Mouse (Mus musculus) urinary bladder, postnatal 14 days (tissue): ENCODE measurements around the gene Faf2.

ENCODE experiments used
- DNase-seq: peaks from one replicate; pipeline ENCODE4 v3.0.0; 2021; ENCODE audit warnings: low spot score

The Faf2 gene

DNA sequence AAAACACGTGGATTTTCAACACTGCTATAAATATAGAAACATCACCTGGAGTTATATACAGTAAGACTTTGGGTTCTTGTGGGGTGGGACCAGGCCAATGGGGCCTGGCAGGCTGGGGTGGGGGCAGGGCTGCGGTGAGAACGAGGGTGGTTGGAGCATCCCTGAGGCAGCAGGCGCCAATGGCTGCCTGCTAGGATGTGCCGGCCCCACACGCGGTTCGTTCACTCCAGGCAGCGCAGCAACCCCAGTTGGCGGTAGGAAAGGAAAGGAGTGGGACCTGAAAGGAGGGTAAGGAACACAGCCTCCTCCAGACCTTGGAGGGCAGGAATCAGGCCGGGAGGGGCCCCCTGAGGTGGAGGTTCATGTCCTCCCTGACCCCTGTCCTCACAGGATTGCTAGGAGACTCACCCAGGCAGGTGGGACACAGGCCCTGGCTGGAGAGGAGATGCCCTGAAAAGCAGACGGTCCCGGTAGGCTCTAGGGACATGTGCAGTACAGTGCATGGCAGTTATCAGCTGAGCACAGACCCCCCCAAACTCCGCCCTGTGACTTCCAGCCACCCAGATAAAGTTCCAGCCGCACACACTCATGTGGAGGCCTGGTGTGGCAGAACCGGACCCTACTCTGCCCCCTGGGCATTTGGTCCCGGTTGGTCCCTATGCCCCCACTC lies 58.7 kb downstream of the Faf2 start:
- no peak for DNase-seq

DNA sequence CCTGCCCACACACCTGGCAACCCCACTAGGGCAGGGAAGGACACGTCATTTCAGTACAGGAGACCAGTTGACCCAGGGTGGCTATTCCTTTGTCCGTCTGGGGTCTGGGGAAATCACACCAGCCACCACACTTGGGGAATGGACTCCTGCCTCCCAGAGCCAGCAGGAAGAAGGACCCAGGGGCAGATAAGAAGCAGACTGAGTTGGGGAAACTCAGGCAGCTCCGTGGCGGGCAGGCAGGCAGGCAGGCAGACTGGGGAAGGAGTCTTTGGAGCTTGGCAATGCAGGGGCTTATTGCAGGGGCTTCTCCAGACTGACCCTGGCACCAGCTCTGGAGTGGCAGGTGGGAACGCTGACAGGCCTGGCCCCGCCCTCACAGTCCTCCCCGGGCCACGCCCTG lies 59.7 kb downstream of the Faf2 start:
- no peak for DNase-seq

DNA sequence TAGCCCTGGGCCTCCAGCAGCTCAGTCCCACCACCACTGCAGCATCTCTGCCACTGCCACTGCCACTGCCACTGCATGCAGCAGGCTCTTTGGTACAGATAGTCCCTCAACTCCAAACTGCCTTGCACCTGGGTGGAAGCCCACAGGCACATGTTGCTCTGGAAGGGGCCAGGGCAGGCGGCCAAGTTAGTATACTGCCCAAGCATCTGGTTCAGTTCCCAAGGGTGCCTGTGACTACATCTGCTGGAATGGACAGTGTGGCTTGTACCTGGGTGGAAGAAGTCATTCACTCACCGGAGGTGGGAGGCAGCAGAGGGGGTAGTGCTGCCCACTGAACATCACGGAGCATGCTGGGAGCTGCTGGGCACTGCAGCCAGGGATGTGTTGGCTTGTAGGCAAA lies 61.7 kb downstream of the Faf2 start:
- no peak for DNase-seq

DNA sequence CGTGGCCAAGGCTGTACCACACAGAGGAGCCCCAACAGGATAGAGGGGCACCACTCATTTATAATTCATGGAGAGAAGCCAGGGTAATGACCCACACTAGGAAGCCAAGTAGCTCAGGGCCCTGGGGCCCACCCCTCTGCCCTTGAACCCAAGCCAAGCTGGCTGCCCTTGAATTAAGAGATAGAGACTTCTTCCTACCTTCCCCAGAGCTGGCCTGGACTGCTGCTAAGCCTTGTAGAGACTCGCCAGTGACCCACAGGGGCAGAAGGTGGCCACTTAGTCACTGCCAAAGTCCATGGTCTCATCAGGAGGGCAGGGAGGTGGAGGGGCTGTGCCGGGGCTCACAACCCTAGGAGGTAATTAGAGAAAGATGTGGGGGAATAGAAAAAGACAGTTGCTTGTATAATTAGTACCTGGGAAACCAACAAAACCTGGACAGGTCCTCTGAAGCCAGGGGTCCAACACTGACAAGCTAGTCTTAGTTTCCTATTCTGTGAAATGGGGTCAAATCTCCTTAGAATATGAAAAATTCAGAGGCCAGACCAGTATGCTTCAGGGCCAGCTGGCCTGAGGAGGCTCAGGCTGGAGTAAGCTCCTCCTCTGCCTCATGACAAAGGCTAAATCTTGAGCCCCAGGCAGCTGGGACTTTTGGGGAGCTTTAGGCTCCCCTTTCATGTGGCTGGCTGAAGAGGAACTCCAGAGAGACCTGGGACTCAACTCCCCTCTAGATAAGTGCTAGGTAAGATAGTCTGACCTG lies 62.7 kb downstream of the Faf2 start:
- DNase-seq: no peak

DNA sequence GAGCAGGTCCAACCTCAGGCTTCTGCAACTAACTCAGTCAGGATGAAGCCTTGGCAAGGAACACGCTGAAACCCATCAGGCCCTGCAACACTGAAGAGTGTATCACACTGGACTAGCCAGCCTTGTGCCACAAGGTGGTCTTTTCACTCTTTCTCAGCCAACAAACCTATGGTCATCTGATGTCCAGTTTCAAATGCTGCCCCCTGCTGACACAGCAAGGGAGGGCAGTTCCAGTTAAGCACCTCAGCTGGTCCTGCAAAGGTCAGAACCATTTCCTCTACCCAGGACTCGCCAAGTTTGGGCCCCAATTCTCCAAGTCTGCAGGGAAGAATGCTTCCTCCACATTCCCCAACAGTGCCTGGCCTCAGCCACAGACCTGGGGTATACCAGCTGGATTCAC lies 63.6 kb downstream of the Faf2 start:
- DNase-seq: peak; percentile 65

DNA sequence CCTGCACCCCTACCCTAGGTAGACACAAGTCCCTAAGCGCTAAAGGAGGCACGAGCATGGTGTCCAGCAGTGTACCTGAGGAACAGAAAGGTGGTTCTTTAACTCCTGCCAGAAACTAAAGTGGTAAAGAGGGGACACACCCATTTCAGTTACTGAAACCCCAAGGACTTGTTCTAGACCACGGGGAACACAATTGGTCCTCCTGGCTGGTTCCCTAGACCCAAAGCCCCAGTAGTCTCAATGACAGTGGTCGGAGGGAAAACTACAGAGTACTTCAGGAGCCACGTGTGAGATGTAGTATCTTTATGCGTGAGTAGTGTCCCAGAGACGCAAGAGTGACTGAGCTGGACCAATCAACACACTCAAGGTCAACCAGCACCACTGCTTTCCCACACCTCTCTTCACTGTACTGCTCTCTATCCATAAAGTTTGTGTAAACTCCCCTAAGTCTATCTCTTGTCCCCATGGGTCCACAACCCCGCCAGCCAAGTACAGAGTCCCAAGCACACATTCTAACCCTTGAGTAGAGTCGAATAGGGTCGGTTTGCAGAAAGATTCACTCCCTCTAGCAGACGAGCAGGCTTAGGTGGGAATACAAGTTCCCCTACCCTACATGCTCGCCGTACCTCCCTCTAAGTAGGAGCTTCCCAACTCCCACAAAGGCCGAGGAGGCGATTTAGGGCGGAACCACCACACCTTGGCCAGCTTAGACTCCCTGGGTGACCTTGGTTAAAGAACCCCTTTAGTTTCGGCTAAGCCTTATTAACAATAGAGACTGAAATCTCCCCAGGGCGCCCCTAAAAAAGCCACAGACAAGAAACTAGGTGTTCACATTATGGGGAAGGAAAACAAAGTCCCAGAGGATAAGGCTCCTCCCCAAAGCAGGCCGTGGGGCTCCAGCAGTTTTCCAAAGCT lies 64.8 kb downstream of the Faf2 start:
- no peak for DNase-seq

DNA sequence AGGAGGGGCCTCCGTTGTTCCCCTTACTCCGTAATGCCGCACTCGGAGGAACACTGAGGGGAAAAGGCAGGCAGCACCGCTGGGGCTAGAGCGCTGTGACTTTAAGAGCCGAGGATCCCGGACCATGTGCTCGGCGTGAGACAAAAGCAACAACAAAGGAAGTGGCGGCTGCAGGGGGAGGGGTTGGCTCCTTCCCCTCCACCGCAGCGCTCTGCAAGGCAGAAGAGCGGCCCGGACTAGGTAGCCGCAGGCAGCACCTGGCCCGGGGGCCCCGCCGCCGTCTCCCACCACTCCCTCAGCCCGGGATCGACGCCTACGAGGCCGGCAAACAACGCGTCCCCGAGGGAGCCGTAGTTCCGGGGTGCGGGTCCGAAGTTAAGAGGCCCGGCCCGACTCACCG lies 65.5 kb downstream of the Faf2 start:
- DNase-seq: peak; percentile 80

DNA sequence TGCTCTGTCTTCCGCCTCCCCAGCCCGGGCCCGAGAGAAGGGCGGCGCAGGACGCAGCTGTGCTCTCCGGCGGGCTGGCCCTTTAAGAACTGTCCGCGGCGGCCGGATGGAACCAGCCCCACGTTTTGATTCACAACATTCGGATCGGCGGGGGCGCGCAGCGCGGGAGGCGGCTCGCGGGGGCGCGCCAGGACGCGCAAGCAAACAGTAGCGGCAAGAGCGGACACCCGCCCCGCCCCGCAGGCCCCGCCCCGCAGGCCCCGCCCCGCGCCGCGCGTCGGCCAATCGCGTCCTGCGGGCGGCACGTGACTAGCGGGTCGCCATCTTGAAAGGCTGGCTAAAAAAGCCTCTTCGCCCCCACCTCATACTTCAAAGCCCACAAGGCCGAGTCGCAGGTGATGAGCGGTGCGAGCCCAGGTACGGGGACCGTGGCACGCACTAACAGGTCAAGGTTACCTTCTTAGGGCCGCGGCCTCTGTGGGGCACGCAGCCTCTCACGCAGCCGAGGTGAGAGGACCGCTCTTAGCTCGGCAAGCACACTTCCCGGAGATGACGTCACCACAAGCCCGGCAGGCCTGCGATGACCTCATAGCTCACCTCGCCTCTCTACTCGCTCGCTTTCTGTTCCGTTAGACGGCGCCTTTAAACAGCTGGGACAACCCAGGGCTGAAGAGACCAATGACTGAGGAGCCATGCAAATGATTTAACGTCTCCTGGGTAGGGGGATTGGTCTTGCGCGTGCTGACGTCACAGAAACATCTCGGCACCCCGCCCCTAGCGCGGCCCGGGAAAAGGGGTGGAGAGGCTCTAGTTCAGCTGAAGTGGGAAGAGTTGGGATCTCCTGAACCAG lies 66.2 kb downstream of the Faf2 start:
- peak; percentile 97 for DNase-seq

DNA sequence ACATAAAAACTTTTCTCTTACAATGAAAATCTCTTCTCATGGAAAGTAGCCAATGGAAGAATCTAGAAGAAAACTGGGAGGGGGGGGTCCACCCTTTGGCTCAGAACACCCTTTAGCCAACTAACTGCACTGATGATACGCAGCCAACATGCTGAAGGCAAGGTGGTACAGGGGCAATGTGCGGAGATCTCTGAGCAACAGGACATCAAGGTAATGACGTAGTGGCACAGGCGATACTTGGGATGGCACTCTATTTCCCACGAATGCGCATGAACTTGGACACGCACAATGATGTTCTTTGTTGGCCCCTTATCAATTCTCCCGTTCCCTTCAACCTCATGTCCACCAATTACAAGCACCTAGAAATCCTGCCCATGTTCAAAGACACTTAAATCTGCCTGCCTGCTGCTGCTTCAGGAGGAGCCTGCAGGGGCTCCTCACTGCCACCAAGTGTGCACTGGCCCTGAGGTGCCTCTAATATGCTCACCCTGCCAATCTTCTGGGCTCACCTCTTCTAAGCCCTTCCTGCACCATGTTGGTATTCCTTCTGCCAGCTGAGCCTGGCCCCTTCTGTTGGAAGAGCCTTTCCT lies 68.7 kb downstream of the Faf2 start:
- DNase-seq: no peak

DNA sequence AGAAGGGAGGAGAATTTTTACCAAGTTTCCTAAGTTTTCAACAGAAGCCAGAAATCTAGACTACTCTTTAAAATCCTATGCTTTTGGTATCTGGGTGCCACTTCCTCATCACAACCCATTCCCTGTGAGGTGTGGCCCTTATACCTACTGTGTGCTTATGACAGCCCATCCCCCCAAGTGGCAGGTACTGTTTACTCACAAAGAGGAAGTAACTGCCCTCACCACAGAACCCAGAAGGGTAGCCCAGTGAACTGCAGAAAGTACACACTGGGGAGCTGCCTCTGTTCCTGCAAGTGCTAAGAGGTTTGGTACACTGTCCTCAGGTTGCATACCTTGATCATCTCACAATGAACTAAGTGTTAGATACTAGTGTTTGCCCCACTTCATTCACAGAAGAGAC lies 70.2 kb downstream of the Faf2 start:
- peak; percentile 31 for DNase-seq

DNA sequence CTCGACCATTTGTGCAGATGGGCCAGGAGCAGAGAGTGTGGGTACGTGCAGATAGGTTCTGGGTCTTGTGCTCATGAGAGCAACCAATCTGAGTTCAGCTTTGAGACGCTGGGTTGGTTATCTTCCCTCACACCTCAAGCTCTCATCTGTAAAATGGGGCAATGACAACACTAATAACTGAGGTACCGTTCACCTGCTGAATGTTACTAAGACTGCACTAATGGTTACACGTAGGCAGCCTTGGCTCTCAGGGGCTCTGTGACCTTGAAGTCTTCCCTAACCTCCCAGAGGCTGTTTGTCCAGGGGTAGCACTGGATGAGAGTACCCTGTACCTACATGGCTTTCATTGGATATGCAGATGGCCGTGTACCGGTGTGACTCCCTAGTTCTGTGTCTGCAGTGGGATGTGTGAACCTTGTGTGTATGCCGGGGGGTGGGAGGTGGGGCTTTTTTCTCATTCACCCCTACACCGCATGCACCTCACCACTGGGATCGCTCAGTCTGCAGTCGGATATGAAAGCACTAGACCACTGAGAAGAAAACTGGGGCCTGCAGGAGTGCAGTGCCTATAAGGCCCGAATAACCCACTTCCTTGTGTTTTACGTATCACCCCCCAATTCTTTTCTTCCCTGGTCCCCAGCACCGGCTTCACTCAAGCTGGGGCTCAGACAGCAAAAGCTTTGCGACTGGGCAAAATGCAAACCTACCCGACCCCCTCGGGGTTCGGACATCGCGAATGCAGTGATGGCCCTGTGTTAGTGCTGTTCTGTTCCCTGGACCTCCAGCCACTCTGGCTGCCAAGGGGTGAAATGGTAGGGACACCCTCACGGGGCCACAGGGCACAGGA lies 71.3 kb downstream of the Faf2 start:
- DNase-seq: no peak

DNA sequence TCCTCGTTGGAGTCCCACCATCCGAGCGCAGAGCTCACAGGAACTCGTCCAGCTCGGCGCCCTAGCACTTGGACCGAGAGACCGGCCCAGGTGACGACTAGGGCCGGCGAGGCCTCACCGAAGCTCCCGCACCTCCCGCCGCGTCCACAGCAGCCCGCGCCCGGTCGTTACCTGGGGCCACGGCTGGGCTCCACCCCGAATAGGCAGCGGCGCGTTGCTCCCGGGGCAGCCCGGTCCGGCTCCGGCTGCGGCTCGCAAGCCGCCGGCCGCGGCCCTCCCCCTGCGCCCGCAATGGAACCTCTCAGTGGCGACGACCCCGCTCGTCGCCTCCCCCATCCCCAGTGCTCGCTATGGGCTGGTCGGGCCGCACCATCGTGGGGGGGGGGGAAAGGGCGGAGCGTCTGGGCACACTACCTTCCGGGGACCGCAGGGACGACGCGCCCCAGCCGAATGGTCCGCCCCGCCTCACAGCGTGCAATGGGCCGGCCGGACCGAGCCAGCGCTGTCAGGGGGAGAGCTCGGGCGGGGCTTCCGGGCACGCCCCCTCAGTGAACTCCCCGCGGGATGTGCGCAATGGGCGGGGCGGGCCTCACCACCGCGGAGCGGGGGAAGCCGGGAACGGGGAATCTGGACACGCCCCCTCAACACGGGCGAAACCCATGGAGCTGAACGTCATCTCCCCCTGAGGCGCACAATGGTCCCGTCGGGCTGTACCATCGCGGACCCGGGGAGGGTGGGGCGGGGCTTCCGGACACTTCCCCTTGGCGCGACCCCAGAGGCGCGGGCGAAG lies 72.2 kb downstream of the Faf2 start, which contains the start of gene Rnf44:
Gene Rnf44 (minus strand): TSS at position 350 of the 790 bp plus-strand sequence.
- DNase-seq: peak; percentile 99

DNA sequence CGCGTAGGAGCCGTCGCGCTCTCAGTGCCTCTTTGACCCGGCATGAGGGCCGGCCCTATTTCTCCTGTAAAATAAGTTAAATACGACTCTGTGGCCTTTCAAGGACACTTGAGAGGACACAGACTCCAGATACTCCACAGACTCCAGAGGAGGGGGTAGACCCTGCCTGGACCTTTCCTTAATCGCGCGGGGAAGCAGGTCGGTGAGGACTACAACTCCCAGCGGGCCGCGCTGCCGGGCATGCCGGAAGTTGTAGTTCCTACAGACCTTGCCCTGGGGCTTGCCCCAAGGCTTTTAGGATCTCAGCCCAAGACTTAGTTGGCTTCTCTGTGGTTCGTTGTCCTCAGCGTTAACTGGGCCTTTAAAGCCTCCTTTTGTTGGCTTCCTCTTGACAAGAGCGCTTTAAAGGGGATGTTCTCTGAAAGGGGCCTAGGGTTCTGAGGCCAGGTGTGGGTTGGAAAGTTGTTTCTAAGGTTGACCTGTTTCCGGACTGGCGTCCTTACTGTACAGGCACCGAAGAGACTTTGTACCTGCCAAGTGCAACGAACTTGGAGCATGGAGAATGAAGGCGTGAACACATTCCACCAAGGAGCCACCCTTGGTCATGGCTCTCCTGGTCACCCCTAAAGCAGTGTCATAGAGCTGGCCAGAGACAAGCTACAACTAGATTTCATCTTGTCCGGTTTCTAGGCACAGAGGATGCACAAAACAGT lies 72.9 kb downstream of the Faf2 start:
- DNase-seq: peak; percentile 88

DNA sequence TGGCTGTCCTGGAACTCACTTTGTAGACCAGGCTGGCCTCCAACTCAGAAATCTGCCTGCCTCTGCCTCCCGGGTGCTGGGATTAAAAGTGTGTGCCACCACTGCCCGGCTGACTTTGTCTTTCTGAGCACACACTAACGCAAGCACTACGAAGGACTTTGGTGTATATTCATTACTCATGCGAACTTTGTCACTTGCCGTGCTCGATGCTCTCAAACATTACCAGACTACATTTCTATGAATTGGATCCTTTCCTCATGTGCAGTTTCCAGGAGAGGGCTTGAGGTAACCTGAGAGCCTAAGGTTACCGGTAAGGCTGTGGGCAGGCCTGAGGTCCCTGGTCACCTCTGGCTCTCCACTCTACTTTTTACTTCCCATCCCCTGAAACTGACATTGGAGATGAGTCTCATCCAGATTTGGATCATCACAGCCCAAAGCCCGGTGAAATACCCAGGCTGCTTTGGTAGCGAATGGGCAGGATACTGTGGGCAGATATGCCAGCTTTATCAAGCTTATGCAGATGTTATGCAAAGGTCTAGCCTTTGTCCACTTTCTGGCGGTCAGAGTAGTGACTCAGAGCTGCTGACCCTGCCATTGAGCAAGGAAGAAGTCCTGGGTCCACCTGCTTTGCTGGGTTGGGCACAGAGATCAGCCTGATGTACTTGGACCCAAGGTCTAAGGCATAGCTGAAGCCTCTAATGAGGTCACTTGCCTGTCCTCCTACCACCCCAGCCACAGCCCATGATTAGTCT lies 74.1 kb downstream of the Faf2 start:
- DNase-seq: no peak

DNA sequence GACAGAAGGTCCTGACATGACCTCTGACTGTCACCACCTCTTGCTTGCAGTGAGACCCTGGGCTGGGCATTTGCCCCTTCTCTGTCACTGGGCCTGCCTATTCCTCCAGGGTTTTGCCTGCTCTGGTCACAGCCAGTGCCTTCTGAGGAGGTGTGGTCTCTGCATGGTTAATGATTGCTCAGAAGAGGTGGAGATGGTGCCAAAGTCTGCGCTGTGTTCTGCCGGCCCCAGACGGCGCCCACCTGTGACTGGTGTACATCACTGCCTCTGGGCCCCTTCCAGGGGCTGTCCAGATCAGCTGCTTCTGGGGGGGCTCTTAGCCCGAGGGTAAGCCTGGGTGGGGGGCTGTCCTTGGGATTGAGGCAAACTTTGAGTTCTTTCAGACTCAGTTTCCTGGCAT lies 79.7 kb downstream of the Faf2 start, which contains the start of gene Cdhr2:
Gene Cdhr2 (plus strand): TSS at position 219 of the 400 bp plus-strand sequence.
- DNase-seq: no peak

DNA sequence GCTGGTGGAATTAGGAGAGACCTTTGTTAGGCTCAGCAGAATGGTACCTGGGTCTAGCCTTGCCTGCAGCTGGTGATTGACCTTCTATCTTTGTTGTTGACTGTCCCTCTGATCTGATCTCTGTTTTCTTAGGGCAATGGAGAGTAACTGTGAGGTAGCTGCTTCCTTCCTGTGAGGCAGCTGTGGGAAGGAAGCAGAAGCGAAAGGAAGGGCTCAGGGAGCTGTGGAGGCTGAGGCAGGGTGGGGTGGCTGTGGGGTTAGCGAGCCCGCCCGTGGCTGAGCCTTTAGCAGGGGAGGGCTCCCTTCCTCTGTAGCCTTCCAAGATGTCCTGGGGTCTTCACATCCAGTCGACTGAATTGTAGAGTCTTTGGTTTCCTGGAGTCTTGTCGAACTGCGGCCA lies 80.9 kb downstream of the Faf2 start:
- DNase-seq: no peak

DNA sequence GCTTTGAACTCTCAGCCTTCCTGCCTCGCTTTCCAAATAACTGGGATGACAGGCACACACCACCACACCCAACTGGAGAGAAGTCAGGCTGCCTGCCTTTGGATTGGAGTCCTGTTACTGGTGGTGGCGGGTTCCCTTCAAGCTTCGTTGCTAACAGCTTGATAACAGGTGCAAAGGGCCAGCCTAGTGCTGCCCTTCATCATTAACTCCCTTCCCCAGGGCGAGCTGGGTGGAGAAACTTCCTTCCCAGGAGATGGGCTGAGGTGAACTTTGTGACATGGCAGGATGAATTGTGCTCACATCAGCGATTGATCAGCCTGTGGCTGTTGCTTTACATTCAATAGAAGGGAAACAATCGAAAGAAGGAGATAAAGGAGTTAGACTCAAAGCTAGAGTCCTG lies 83.3 kb downstream of the Faf2 start:
- DNase-seq: no peak

DNA sequence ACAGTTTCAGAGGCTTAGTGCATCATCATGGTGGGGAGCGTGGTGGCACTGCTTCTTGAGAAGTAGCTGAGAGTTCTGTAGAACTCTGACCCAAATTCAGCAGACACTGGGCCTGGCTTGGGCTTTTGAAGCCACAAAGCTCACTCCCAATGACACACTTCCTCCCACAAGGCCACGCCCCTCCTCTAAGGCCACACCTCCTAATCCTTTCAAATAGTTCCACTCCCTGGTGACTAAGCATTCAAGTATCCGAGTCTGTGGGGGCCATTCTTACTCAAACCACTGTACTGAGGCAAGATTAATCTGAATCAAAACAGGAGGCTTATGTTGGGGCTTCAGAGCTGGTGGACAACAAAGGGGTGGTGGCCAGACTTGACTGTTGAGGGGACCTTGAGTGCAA lies 89.3 kb downstream of the Faf2 start:
- DNase-seq: no peak
